Mouse (Mus musculus): ENCODE results near the gene Chst2. TPM values are rescaled to one million over a fixed set of nuclear protein-coding genes. Genes with fewer than 3 reads are reported as not detected.

The Chst2 gene
- 2.1 and 2.6 TPM in 2 replicates for polyA plus RNA-seq (2012; rRNA removed)

- DNase-seq (ENCODE audit: low read depth in 1 of 2, low spot score in 2 of 2) = no peak
- Histone ChIP-seq H3K4me1 (ENCODE audit: control insufficient read depth, insufficient read depth, insufficient read length) (peaks cover 13% of the 10 kb centered on the region), H3K4me3 (ENCODE audit: extremely low read depth, insufficient read depth, insufficient read length) (peak within 1 kb of the TSS; percentile 52), H3K36me3 (ENCODE audit: control insufficient read depth, insufficient read depth, low read length) (no peaks in the 10 kb centered on the region), H3K27ac (ENCODE audit: insufficient read depth, low read length) (peak within 1 kb of the TSS; percentile 13; the same call in 1 of the 2 replicates), H3K27me3 (ENCODE audit: control insufficient read depth, insufficient read depth, low read length) (peaks cover 18% of the 10 kb centered on the region)
- under 1% methylated on average over 100 of the region's 102 CpGs for WGBS
- no peak for TF ChIP-seq POLR2A (IDR thresholded peaks at IDR 0.05; ENCODE audit: low read depth, low read length)
Observed at GRCm38 (mm10) chr9:95406571-95407561, at the start of gene Chst2. Gene Chst2 (minus strand): TSS chr9:95406722.

- no peaks in the 10 kb centered on the region for H3K27me3 ChIP-seq (ENCODE audit: control insufficient read depth, insufficient read depth, low read length)
- H3K4me3 ChIP-seq (ENCODE audit: extremely low read depth, insufficient read depth, insufficient read length) = no peak overlapping the region
- no peaks in the 10 kb centered on the region for H3K4me1 ChIP-seq (ENCODE audit: control insufficient read depth, insufficient read depth, insufficient read length)
- TF ChIP-seq POLR2A (IDR thresholded peaks at IDR 0.05; ENCODE audit: low read depth, low read length) (no peak), CTCF (IDR thresholded peaks at IDR 0.05; ENCODE audit: extremely low read depth, insufficient read depth, insufficient read length, insufficient replicate concordance) (no peak)
- WGBS = 30% methylated on average over 3 of the region's 3 CpGs
- H3K27ac ChIP-seq (ENCODE audit: insufficient read depth, low read length) = no peak overlapping the region
- no peaks in the 10 kb centered on the region for H3K36me3 ChIP-seq (ENCODE audit: control insufficient read depth, insufficient read depth, low read length)
- no peak for DNase-seq (ENCODE audit: low read depth in 1 of 2, low spot score in 2 of 2)
Observed at GRCm38 (mm10) chr9:95451931-95452330, 45.4 kb upstream of the Chst2 start.

GRCm38 (mm10) chr9:95450586-95450985 lies 44.1 kb upstream of the Chst2 start:
- TF ChIP-seq CTCF (IDR thresholded peaks at IDR 0.05; ENCODE audit: extremely low read depth, insufficient read depth, insufficient read length, insufficient replicate concordance) = no peak
- TF ChIP-seq POLR2A (IDR thresholded peaks at IDR 0.05; ENCODE audit: low read depth, low read length) = no peak
- Histone ChIP-seq H3K36me3 (ENCODE audit: control insufficient read depth, insufficient read depth, low read length) (no peaks in the 10 kb centered on the region), H3K27me3 (ENCODE audit: control insufficient read depth, insufficient read depth, low read length) (no peaks in the 10 kb centered on the region), H3K4me3 (ENCODE audit: extremely low read depth, insufficient read depth, insufficient read length) (no peak overlapping the region), H3K4me1 (ENCODE audit: control insufficient read depth, insufficient read depth, insufficient read length) (no peaks in the 10 kb centered on the region), H3K27ac (ENCODE audit: insufficient read depth, low read length) (no peak overlapping the region)
- no peak for DNase-seq (ENCODE audit: low read depth in 1 of 2, low spot score in 2 of 2)
- WGBS = 98% methylated on average over 8 of the region's 8 CpGs

- H3K36me3 ChIP-seq (ENCODE audit: control insufficient read depth, insufficient read depth, low read length) = no peaks in the 10 kb centered on the region
- H3K27me3 ChIP-seq (ENCODE audit: control insufficient read depth, insufficient read depth, low read length) = no peaks in the 10 kb centered on the region; the same call in 1 of the 2 replicates
- DNase-seq (ENCODE audit: low read depth in 1 of 2, low spot score in 2 of 2) = no peak
- H3K27ac ChIP-seq (ENCODE audit: insufficient read depth, low read length) = no peak overlapping the region
- TF ChIP-seq POLR2A (IDR thresholded peaks at IDR 0.05; ENCODE audit: low read depth, low read length) = no peak
- TF ChIP-seq CTCF (IDR thresholded peaks at IDR 0.05; ENCODE audit: extremely low read depth, insufficient read depth, insufficient read length, insufficient replicate concordance) = no peak
- H3K4me1 ChIP-seq (ENCODE audit: control insufficient read depth, insufficient read depth, insufficient read length) = no peaks in the 10 kb centered on the region
- WGBS = 52% methylated on average over 13 of the region's 13 CpGs
- no peak overlapping the region for H3K4me3 ChIP-seq (ENCODE audit: extremely low read depth, insufficient read depth, insufficient read length)
Observed at GRCm38 (mm10) chr9:95442321-95442731, 35.8 kb upstream of the Chst2 start.

- no peaks in the 10 kb centered on the region for H3K4me1 ChIP-seq (ENCODE audit: control insufficient read depth, insufficient read depth, insufficient read length)
- no peaks in the 10 kb centered on the region for H3K27me3 ChIP-seq (ENCODE audit: control insufficient read depth, insufficient read depth, low read length)
- H3K4me3 ChIP-seq (ENCODE audit: extremely low read depth, insufficient read depth, insufficient read length) = no peak overlapping the region
- no peak for TF ChIP-seq POLR2A (IDR thresholded peaks at IDR 0.05; ENCODE audit: low read depth, low read length)
- no peak for TF ChIP-seq CTCF (IDR thresholded peaks at IDR 0.05; ENCODE audit: extremely low read depth, insufficient read depth, insufficient read length, insufficient replicate concordance)
- no peaks in the 10 kb centered on the region for H3K36me3 ChIP-seq (ENCODE audit: control insufficient read depth, insufficient read depth, low read length)
- no peak overlapping the region for H3K27ac ChIP-seq (ENCODE audit: insufficient read depth, low read length)
- 91% methylated on average over 9 of the region's 9 CpGs for WGBS
- DNase-seq (ENCODE audit: low read depth in 1 of 2, low spot score in 2 of 2) = no peak
Observed at GRCm38 (mm10) chr9:95437883-95438282, 31.4 kb upstream of the Chst2 start.

GRCm38 (mm10) chr9:95436294-95436613 lies 29.7 kb upstream of the Chst2 start:
- no peak for TF ChIP-seq POLR2A (IDR thresholded peaks at IDR 0.05; ENCODE audit: low read depth, low read length)
- no peak for TF ChIP-seq CTCF (IDR thresholded peaks at IDR 0.05; ENCODE audit: extremely low read depth, insufficient read depth, insufficient read length, insufficient replicate concordance)
- H3K4me3 ChIP-seq (ENCODE audit: extremely low read depth, insufficient read depth, insufficient read length) = no peak overlapping the region
- H3K36me3 ChIP-seq (ENCODE audit: control insufficient read depth, insufficient read depth, low read length) = no peaks in the 10 kb centered on the region
- H3K27me3 ChIP-seq (ENCODE audit: control insufficient read depth, insufficient read depth, low read length) = no peaks in the 10 kb centered on the region
- DNase-seq (ENCODE audit: low read depth in 1 of 2, low spot score in 2 of 2) = no peak
- 74% methylated on average over 4 of the region's 4 CpGs for WGBS
- no peak overlapping the region for H3K27ac ChIP-seq (ENCODE audit: insufficient read depth, low read length)
- H3K4me1 ChIP-seq (ENCODE audit: control insufficient read depth, insufficient read depth, insufficient read length) = no peaks in the 10 kb centered on the region
